Mouse (Mus musculus): Measurements from ENCODE around the gene Lypd6b.

Gene Lypd6b

GRCm38 (mm10) chr2:49822312-49822711 lies 34.8 kb downstream of the Lypd6b start:
- DNase-seq (ENCODE audit: low spot score in 2 of 2): no peak

DNA sequence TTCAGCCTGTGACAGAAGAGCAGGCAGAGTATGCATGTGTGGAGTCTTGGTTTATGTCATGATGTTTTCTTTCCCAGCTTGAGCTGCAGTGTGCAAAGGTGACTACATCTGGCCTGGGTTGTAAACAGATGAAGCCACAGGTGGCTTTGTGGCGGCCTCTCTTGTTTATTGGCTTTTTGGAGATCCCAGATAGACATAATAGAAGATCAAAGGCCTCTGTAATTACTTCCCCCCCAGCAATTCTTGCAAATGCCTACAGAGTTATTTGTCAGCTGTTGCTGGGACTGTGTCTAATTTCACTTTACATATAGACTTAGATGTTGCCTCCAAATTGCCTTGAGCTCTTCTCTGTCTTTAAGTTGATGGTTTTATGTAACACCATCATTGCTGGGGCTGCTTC lies 38.1 kb downstream of the Lypd6b start:
- DNase-seq (ENCODE audit: low spot score in 2 of 2): no peak

DNA sequence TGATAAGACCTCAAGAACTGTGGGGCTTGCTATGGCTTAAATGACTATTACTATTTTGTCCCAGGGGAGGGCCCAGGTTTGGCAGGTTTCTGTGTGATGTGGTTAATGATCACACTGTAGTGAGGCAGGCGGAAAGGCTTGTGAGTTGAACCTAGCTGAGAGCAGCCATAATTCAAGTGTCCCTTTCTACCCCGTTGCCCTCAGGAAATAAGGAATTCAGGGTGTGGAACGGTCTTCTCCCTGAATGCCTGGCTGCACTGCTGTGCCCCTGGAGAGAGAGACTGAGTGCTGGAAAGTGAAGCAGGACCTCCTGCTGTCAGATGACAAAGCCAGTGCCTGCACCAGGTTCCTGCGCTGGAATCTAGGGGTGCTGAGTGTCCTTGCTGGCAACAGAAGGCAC lies 40.3 kb downstream of the Lypd6b start:
- DNase-seq (ENCODE audit: low spot score in 2 of 2): no peak

DNA sequence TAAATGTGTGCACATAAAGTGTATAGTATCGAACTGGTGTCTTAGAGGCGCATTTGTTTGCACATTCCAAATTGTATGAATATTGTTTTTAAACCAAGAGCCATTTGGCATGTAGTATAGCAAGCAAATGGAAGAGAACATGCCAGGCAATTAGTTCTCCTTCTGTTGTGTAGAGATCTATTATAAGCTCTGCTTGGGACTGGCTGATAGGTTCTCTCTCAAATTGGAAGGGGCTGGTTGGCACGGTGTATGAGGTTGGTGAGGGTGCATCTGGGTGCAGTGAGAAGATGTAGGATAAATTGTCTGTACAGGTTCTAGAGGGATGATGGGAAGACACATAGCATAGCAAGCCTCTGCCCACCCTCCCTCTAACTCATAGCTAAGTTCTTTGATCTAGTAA lies 42.9 kb downstream of the Lypd6b start:
- no peak for DNase-seq (ENCODE audit: low spot score in 2 of 2)

DNA sequence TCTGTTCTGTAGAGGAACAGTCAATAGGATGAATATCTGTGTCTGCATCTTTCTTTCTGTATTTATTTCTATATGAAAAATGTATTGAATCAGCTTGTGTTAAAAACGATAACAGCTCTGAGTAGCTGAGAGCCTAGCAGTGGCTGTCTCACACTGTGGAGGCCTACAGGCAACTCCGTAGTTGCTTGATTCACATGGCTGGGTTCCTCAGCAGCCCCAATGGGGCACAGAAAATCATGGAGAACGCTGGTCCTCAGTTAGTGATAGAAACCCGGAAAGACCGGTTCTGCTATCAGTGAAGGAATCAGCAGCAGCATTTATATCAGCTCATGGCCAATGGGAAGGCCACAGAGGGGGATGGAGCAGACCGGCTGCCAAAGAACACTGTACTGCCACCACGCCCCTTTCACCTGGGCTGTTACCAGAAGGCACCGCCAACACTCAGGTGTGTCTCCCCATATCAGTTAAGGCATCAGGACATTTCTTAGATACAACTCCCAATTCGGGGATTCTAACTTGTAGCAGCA lies 44.9 kb downstream of the Lypd6b start:
- no peak for DNase-seq (ENCODE audit: low spot score in 2 of 2)

GRCm38 (mm10) chr2:49837454-49838059 lies 50.1 kb downstream of the Lypd6b start:
- DNase-seq (ENCODE audit: low spot score in 2 of 2): no peak

GRCm38 (mm10) chr2:49838611-49839010 lies 51.1 kb downstream of the Lypd6b start:
- no peak for DNase-seq (ENCODE audit: low spot score in 2 of 2)

GRCm38 (mm10) chr2:49840573-49840972 lies 53.1 kb downstream of the Lypd6b start:
- no peak for DNase-seq (ENCODE audit: low spot score in 2 of 2)

- no peak for DNase-seq (ENCODE audit: low spot score in 2 of 2)
Observed at GRCm38 (mm10) chr2:49841089-49841488, 53.6 kb downstream of the Lypd6b start.

GRCm38 (mm10) chr2:49845104-49845503 lies 57.6 kb downstream of the Lypd6b start:
- DNase-seq (ENCODE audit: low spot score in 2 of 2): no peak

DNA sequence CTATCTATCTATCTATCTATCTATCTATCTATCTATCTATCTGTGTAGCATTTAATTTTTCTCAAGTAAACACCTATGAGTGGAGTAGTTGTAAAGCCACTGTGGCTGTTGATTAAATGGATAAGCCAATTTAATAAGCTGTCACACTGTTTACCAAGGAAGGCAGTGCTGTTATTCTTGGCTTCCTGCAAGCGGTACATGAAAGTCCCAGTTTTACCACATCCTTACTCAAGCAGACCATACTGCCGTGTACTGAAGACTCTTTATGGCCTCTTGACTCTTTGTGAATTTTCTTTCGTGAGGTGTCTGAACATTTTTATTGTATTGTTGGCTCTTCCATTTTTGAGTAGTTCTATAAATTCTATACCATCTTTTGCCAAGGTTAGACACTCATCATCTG lies 58.6 kb downstream of the Lypd6b start:
- DNase-seq (ENCODE audit: low spot score in 2 of 2): no peak

GRCm38 (mm10) chr2:49846880-49847279 lies 59.4 kb downstream of the Lypd6b start:
- DNase-seq (ENCODE audit: low spot score in 2 of 2): no peak

DNA sequence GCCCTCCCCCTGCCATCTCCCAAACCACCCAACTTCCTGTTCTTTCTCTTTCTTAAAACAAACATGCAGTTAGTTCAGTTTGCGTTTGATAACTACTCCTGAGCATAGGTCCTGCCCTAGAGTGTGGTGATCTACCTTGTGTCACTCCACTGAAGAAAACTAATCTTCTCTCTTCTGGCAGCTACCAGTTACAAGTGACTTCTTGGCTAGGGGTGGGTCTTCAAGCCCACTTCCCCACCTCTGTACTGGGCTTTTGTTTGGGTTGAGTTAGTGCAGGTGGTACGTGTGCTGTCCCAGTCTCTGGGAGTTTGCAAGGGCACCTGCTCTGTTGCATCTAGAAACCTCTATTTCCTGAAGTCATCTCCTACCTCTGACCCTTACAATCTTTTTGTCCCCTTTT lies 60.3 kb downstream of the Lypd6b start:
- no peak for DNase-seq (ENCODE audit: low spot score in 2 of 2)

- no peak for DNase-seq (ENCODE audit: low spot score in 2 of 2)
Observed at GRCm38 (mm10) chr2:49849771-49850170, 62.3 kb downstream of the Lypd6b start.

DNA sequence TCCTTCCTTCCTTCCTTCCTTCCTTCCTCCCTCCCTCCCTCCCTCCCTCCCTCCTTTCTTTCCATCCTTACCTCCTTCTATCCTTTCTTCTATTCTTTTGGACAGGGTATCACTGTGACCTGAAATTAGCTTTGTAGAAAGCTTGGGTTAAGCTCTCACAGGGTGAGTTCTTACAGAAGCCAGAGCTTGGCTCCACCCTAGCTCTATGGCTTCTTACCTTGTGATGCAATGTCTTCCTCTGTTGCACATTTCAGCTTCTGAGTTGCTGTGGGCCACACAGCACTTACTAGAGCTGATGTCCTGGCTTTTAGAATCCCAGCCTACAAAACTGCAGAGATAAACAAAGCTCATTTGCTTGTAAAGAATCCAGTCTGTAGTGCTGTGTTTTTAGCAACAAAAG lies 64.5 kb downstream of the Lypd6b start:
- DNase-seq (ENCODE audit: low spot score in 2 of 2): no peak

DNA sequence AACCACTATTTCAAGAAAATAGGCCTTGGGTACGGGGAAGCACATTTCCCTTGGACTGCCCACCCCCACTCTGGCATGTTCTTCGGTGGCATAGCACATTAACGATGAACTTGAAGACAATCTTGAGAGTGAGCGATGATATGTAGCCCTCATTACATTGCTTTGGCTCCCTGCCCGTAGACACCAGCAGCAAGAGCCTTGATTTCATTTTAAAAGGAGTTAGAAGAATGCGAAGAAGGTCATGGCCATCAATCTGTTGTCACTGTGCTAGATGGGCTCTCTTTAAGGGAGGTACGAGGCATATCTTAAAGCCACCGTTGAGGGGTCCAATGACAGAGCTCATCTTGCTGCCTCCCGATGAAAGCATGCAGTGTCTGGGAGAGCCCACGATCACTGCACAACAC lies 68.7 kb downstream of the Lypd6b start:
- no peak for DNase-seq (ENCODE audit: low spot score in 2 of 2)

- DNase-seq (ENCODE audit: low spot score in 2 of 2): no peak
Observed at GRCm38 (mm10) chr2:49856584-49856983, 69.1 kb downstream of the Lypd6b start.

- no peak for DNase-seq (ENCODE audit: low spot score in 2 of 2)
Observed at GRCm38 (mm10) chr2:49860219-49860962, 72.9 kb downstream of the Lypd6b start.

GRCm38 (mm10) chr2:49860969-49861592 lies 73.6 kb downstream of the Lypd6b start:
- no peak for DNase-seq (ENCODE audit: low spot score in 2 of 2)

- no peak for DNase-seq (ENCODE audit: low spot score in 2 of 2)
Observed at GRCm38 (mm10) chr2:49861658-49862057, 74.2 kb downstream of the Lypd6b start.

DNA sequence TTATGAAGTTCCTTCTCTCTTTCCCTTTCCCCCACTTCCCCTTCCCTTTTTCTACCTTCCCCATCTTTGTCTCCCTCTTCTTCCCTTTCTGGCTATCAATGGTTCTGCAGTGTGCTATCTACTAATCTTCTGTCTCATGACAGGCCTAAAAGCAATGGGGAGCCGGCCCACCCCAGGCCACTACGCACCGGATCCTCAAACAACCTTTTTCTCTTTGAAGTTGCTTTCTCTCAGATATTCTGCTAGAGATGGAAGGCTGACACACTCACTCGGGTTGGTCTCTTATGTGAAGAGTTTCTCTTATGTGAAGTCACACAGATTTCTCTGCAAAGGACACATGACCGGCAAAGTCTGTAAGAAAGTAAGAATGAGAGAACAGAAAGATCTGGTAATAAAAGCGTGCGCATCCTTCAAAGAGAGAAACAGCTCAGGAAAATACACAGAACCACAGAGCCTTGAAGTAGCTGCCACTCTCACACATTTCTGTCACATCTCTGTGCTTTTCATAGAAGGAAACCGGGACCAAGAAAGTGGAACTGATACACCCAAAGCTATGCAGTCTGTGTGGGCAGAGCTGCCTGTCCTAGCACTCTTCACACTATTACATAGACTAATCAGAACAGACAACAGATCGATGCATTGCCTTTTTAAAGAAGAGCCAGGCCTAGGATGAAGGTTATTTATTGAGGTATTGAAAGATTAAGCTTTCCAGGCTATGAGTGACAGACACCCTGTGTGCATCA lies 80.8 kb downstream of the Lypd6b start:
- DNase-seq (ENCODE audit: low spot score in 2 of 2): no peak

- DNase-seq (ENCODE audit: low spot score in 2 of 2): no peak
Observed at GRCm38 (mm10) chr2:49869044-49869443, 81.6 kb downstream of the Lypd6b start.

Data from spleen, postnatal 36 days (tissue).